Mouse (Mus musculus) hindbrain, embryonic 14.5 days (tissue): ENCODE data around the gene Cep85l. TPM values are rescaled to one million over a fixed set of nuclear protein-coding genes. Genes with fewer than 3 reads are reported as not detected.
A peak's percentile ranks its signal among the peaks of the same experiment; 100 is the strongest.

Source experiments
- ATAC-seq: fragments of 200-750 bp; cut with Nextera tagmentation; 2 replicates; pipeline ENCODE4 v1.8.0; 2017; ENCODE audit warnings: moderate number of reproducible peaks, mild to moderate bottlenecking, moderate TSS enrichment, moderate library complexity; ENCODE audit not compliant: low FRiP score
- DNase-seq: peaks from one replicate; pipeline ENCODE4 v3.0.0-alpha.2; 2015; ENCODE audit warnings: low spot score
- H3K27ac ChIP-seq: fragments of 300-500 bp; sonication (generic); 2 replicates; pipeline ENCODE4 v1.5.1; 2014; ENCODE audit warnings: mild to moderate bottlenecking, moderate library complexity
- H3K27me3 ChIP-seq: fragments of 300-500 bp; sonication (generic); 2 replicates; pipeline ENCODE4 v1.6.1; 2014; ENCODE audit warnings: mild to moderate bottlenecking, low read length, mixed read lengths; ENCODE audit not compliant: control insufficient read depth, insufficient read depth
- H3K36me3 ChIP-seq: fragments of 300-500 bp; sonication (generic); replicated peaks from 2 replicates; pipeline ENCODE4 v1.6.1; 2014; ENCODE audit not compliant: control insufficient read depth, insufficient read depth
- H3K4me1 ChIP-seq: fragments of 300-500 bp; sonication (generic); replicated peaks from 2 replicates; pipeline ENCODE4 v1.6.1; 2014; ENCODE audit warnings: antibody characterized with exemption, low read length, mixed read lengths; ENCODE audit not compliant: control insufficient read depth, insufficient read depth
- H3K4me2 ChIP-seq: fragments of 300-500 bp; sonication (generic); replicated peaks from 2 replicates; pipeline ENCODE4 v1.6.1; 2014; ENCODE audit warnings: mild to moderate bottlenecking, moderate library complexity
- H3K4me3 ChIP-seq: fragments of 300-500 bp; sonication (generic); replicated peaks from 2 replicates; pipeline ENCODE4 v1.5.1; 2014; ENCODE audit warnings: mild to moderate bottlenecking, low read length
- H3K9ac ChIP-seq: fragments of 300-500 bp; sonication (generic); 2 replicates; pipeline ENCODE4 v1.6.1; 2014
- H3K9me3 ChIP-seq: fragments of 300-500 bp; sonication (generic); 2 replicates; pipeline ENCODE4 v1.6.1; 2016; ENCODE audit warnings: low read length; ENCODE audit not compliant: control insufficient read depth
- WGBS: fragments of 180-500 bp; shearing (Covaris S2); extraction: QIAGEN DNeasy Blood & Tissue Kit; methylation state at CpG from one replicate; pipeline ENCODE4 v1.1.7; 2014; 5-methylcytosine and 5-hydroxymethylcytosine counted together
- polyA plus RNA-seq: library from polyadenylated mRNA; unstranded; fragments of >200 nt; fragmentation: Nextera tagmentation; extraction: Ambion mirVana; gene quantifications from 2 replicates; pipeline ENCODE4 v1.2.1, GENCODE M21; 2014

Cep85l gene
- 6.0 and 7.8 TPM in 2 replicates for polyA plus RNA-seq

DNA sequence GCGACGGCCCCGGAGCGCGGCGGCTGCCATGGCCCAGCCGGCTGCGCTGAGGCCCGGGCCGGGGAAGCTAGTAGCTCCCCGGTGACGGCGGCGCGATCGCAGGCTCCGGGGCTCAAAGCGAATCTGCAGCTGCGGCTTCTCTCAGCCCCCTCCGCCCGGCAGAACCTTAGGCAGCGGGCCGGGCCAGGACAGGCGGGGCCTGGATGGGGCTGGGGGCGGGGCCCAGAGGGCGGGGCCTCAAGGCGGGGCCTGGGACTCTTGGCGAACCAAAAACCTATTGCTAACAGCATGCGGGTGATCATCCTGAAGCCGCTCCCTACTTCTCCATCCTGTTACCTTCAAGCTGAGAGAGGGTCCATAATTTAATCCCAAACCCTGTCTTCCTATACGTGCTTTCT, at the start of gene Cep85l:
Gene Cep85l (minus strand): TSS at position 239 of the 398 bp plus-strand sequence.
- WGBS: 0% methylated on average over 31 of the region's 31 CpGs
- peak within 1 kb of the TSS; percentile 97 for H3K27ac ChIP-seq
- ATAC-seq (peak; percentile 98), DNase-seq (peak; percentile 90)
- peak within 1 kb of the TSS; percentile 99 for H3K9ac ChIP-seq
- no peaks in the 10 kb centered on the region for H3K9me3 ChIP-seq
- H3K4me3 ChIP-seq: peak within 1 kb of the TSS; percentile 98
- H3K4me1 ChIP-seq: peaks cover 30% of the 10 kb centered on the region
- no peaks in the 10 kb centered on the region for H3K36me3 ChIP-seq
- peak within 1 kb of the TSS; percentile 71 for H3K4me2 ChIP-seq
- H3K27me3 ChIP-seq: no peaks in the 10 kb centered on the region

DNA sequence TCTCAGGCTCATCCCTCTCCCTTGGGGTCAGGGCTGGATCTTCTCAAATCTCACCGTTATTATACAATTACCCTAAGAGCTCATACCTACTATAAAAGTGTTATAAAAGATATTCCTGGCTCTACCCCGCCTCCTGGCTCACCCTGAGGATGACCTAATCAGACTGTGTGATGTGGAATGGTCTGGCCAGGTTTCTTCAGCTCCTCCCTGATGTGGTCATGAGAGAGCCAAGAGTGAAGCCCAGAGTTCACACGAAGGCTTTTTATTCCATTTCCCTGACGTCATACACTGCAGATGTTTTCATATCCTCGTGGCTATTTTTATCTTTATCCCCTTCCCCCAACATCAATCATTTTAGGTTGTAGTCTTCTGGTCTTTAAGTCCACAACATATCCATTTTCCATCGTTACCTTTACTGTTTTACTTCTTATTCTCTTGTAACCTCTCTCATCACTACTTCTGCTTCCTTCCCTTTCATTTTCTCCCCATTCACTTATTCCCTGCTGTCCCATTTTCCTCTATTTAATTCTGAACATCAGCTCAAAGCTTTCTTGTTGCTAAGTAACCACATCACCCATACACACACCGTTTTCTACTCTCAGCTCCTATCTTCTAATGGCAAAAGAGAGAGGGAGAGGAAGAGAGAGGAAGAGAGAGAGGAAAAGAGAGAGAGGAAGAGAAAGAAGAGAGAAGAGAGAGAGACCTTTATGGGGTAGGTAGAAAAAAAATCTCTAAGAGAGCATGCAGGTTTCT, 49.1 kb upstream of the Cep85l start:
- no peak overlapping the region for H3K4me3 ChIP-seq
- H3K27me3 ChIP-seq: no peaks in the 10 kb centered on the region
- H3K9me3 ChIP-seq: no peaks in the 10 kb centered on the region
- no peak overlapping the region for H3K27ac ChIP-seq
- DNase-seq (no peak), ATAC-seq (no peak)
- 0 out of 2 replicates have a peak, but pooled peaks cover 4% of the 10 kb centered on the region for H3K4me1 ChIP-seq
- no peak overlapping the region for H3K9ac ChIP-seq
- H3K4me2 ChIP-seq: no peak overlapping the region
- no peaks in the 10 kb centered on the region for H3K36me3 ChIP-seq
- WGBS: 64% methylated on average over 7 of the region's 7 CpGs

DNA sequence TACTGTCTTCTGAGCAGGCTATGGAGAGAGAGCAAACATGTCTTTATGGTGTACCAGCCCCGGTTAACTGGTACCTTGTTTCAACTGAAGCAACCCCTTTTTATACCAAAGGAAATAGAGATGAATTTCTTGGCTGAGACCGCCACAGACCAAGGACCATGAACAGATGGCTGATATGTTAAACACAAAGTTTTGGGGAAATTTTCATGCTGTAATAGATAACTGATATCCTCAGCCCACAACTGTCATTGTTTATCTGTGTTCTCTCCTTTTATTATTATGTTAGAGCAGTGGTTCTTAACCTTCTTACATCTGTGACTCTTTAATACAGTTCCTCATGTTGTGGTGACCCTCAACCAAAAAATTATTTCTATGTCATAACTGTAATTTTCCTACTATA, 46.8 kb upstream of the Cep85l start:
- no peak for DNase-seq
- Histone ChIP-seq H3K4me3 (no peak overlapping the region), H3K4me1 (0 out of 2 replicates have a peak, but pooled peaks cover 4% of the 10 kb centered on the region), H3K27ac (no peak overlapping the region), H3K4me2 (no peak overlapping the region), H3K9me3 (no peaks in the 10 kb centered on the region), H3K9ac (no peak overlapping the region), H3K36me3 (no peaks in the 10 kb centered on the region), H3K27me3 (no peaks in the 10 kb centered on the region)
- no peak for ATAC-seq
- WGBS: 95% methylated on average over 2 of the region's 2 CpGs

DNA sequence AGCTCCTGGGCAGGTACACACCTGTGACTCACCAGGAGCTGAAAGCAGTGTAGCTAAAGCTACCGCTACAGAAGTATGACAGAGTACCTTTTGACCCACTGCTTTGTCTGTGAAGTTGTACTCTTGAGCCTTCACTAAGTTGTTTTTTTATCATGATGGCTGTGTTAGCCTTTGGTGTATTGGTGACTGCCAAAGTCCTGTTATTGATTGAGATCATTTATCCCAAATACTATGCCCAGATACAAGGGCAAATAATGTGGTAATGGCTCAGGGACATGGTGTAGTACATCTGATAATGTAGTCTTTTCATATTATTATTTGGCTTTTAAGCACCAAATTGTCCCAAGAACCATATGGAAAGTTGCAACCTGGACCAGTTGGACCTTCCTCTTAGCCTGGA, 43.3 kb upstream of the Cep85l start:
- DNase-seq: no peak
- H3K9ac ChIP-seq: no peak overlapping the region
- ATAC-seq: no peak
- no peaks in the 10 kb centered on the region for H3K9me3 ChIP-seq
- H3K4me2 ChIP-seq: no peak overlapping the region
- WGBS: 100% methylated on average over 1 of the region's 1 CpGs
- no peaks in the 10 kb centered on the region for H3K36me3 ChIP-seq
- no peaks in the 10 kb centered on the region for H3K4me1 ChIP-seq
- H3K27me3 ChIP-seq: no peaks in the 10 kb centered on the region
- H3K27ac ChIP-seq: no peak overlapping the region
- no peak overlapping the region for H3K4me3 ChIP-seq

DNA sequence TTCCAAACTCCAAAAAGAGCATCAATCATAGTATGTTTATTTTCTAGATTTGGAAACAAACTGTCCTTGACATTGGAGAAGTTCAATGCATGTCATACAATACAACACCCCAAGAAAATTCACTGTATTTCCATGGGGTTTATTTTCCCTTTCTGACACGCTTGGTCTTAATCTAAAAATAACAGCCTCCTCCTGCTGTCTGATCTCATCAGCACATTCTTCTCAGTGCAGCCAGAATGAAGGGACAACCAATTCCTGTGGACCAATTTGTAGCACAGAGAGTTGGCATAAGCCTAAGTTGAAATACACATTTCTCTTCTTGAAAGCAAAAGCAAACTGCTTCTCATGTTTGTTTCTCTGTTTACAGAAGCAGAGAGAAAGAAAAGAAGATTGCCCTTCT, 42.5 kb upstream of the Cep85l start:
- no peak overlapping the region for H3K27ac ChIP-seq
- H3K27me3 ChIP-seq: no peaks in the 10 kb centered on the region
- no peaks in the 10 kb centered on the region for H3K4me1 ChIP-seq
- 80% methylated on average over 1 of the region's 1 CpGs for WGBS
- no peaks in the 10 kb centered on the region for H3K36me3 ChIP-seq
- no peak overlapping the region for H3K9ac ChIP-seq
- H3K4me3 ChIP-seq: no peak overlapping the region
- no peak for ATAC-seq
- no peaks in the 10 kb centered on the region for H3K9me3 ChIP-seq
- DNase-seq: no peak
- H3K4me2 ChIP-seq: no peak overlapping the region

DNA sequence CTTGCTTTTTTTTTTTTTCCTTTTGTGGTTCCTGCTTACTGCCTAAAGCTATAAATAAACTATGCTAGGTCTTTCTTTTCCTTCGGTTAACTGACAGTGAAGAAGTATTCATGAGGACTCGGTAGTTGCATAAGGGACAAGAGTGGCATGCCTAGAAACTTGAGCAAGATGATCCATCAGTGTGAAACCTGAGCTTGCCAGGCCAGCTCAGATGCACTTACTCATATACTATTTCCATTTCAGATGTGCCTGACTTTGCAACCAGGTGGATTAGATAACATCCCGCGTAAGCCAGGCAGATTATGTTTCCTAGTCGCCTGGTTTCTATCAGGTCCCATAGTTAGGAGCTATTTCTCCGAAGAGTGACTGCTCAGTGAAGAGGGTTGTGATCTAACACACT, 41.9 kb upstream of the Cep85l start:
- Histone ChIP-seq H3K27ac (no peak overlapping the region), H3K36me3 (no peaks in the 10 kb centered on the region), H3K9me3 (no peaks in the 10 kb centered on the region), H3K4me1 (no peaks in the 10 kb centered on the region), H3K9ac (no peak overlapping the region), H3K4me3 (no peak overlapping the region), H3K4me2 (no peak overlapping the region), H3K27me3 (no peaks in the 10 kb centered on the region)
- DNase-seq: no peak
- ATAC-seq: no peak
- 90% methylated on average over 6 of the region's 6 CpGs for WGBS

DNA sequence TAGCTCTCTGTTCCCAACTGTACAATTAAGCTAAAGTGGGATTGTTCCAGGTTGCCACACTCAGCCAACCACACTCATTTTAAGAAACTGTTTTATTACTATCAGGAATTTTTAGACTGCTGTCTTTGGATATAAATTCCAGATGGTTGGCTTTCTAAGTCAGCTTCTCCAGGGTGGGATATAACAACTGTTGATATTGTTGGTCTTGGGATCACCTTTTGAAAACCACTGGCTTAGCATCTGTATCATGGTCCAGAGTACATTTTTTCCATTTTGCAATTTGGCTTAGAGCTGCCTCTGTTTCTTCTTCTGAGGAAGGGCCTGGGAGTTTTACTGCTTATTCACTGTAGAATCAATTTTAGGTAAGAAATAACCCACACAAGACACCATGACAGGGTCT, 40.3 kb upstream of the Cep85l start:
- no peaks in the 10 kb centered on the region for H3K27me3 ChIP-seq
- no peaks in the 10 kb centered on the region for H3K36me3 ChIP-seq
- H3K4me1 ChIP-seq: no peaks in the 10 kb centered on the region
- H3K9ac ChIP-seq: no peak overlapping the region
- no peak overlapping the region for H3K4me2 ChIP-seq
- ATAC-seq: no peak
- no peak overlapping the region for H3K4me3 ChIP-seq
- no peaks in the 10 kb centered on the region for H3K9me3 ChIP-seq
- DNase-seq: no peak
- H3K27ac ChIP-seq: no peak overlapping the region

DNA sequence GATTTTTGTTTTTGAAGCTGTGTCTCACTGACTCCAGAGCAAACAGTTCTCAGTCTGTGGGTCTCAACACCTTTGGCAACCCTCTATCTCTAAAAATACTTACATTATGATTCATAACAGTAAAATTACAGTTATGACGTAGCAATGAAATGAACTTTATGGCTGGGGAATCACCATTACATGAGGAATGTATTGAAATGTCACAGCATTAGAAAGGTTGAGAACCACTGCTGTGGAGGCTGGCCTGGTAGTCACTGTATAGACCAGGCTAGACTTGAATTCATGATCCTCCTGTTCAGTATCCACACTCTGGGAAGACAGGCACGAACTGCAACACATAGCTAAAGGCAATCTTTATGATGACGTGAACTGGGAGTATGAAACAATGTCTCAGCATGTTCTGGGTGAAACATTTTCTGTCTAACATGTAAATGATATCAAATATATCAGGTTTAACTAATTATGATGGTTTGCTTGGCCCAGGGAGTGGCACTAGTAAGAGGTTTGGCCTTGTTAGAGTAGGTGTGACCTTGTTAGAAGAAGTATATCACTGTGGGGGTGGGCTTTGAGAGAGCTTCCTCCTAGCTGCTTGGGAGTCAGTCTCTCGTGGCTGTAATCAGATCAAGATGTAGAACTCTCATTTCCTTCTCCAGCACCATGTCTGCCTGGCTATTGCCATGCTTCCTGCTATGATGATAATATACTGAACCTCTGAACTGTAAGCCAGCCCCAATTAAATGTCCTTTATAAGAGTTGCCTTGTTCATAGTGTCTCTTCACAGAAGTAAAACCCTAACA, 39.6 kb upstream of the Cep85l start:
- Histone ChIP-seq H3K4me2 (no peak overlapping the region), H3K9ac (no peak overlapping the region), H3K27me3 (no peaks in the 10 kb centered on the region), H3K27ac (no peak overlapping the region), H3K4me3 (no peak overlapping the region), H3K4me1 (0 out of 2 replicates have a peak, but pooled peaks cover 3% of the 10 kb centered on the region), H3K36me3 (no peaks in the 10 kb centered on the region), H3K9me3 (no peaks in the 10 kb centered on the region)
- DNase-seq: no peak
- 82% methylated on average over 4 of the region's 4 CpGs for WGBS
- ATAC-seq: no peak

DNA sequence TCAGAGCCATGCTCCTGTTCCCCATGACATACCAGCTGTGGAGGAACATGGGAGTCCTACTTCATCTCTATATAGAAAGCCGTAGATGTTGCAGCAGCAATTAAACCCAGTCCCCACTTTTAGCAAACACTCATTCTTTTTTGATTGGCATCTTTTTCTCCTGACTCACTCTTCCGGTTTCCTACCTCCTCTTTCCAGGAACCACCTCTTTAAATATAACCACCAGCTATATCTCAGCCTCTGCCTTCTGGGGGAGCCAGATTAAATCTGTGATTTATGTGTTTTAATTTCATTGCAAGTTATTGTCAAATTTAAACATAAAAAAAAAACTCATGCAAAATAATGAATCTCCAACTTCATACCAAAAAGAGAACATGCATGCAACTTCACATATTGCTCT, 37.3 kb upstream of the Cep85l start:
- WGBS: 83% methylated on average over 2 of the region's 2 CpGs
- Histone ChIP-seq H3K9ac (no peak overlapping the region), H3K27me3 (no peaks in the 10 kb centered on the region), H3K4me1 (0 out of 2 replicates have a peak, but pooled peaks cover 6% of the 10 kb centered on the region), H3K27ac (no peak overlapping the region), H3K36me3 (no peaks in the 10 kb centered on the region), H3K4me3 (no peak overlapping the region), H3K9me3 (no peaks in the 10 kb centered on the region), H3K4me2 (no peak overlapping the region)
- ATAC-seq (no peak), DNase-seq (no peak)
